Mouse (Mus musculus): ENCODE measurements at regions not wholly inside any gene's neighbourhood (a gene's known extent, or its start where the extent isn't known, plus 50 kb on each side); places are given as distances from the start of the nearest gene placed in this dataset.
A peak's percentile ranks its signal among the peaks of the same experiment; 100 is the strongest.

GRCm38 (mm10) chr8:97052436-97052835 is 1164.1 kb upstream of the Got2 start:
- Histone ChIP-seq H3K4me1 (ENCODE audit: control insufficient read depth, insufficient read depth, low read length) (no peaks in the 10 kb centered on the region), H3K79me2 (ENCODE audit: control insufficient read depth, insufficient read depth, low read length) (no peaks in the 10 kb centered on the region), H3K27ac (replicated peaks; ENCODE audit: insufficient read depth, low read depth, low read length) (no peak overlapping the region), H3K9ac (ENCODE audit: low read depth, low read length) (no peak overlapping the region), H3K4me3 (ENCODE audit: insufficient read depth, low read depth, low read length) (no peak overlapping the region), H3K27me3 (ENCODE audit: control insufficient read depth, insufficient read depth, low read length) (no peaks in the 10 kb centered on the region), H3K36me3 (ENCODE audit: control insufficient read depth, insufficient read depth, low read length) (no peaks in the 10 kb centered on the region)
- no peak for DNase-seq (ENCODE audit: extremely low read depth, low read depth, low spot score)
- TF ChIP-seq CTCF (IDR thresholded peaks at IDR 0.05; ENCODE audit: low read depth, low read length) (no peak), POLR2A (IDR thresholded peaks at IDR 0.05; ENCODE audit: extremely low read depth, insufficient read depth, low read length) (no peak)
- WGBS: 47% methylated on average over 1 of the region's 1 CpGs

DNA sequence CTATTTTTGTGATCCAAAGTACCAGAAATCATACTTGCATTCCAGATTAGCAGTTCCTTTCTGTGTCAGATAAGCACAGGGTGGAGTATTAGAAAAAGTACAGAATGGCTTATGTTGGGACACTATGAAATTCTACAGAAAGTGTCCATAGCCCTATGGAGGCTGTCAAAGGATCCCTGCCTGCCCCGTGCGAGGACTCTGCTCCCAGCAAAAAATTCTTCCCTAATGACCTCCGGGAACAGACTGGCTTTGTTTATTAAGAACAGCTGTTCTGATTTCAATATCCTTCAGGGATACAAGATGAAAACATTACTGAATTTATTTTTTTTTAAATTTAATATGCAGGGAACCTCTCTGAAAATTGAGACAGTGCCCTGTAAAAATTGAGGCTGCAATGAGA is 1151.4 kb upstream of the Got2 start:
- no peak overlapping the region for H3K27ac ChIP-seq (replicated peaks; ENCODE audit: insufficient read depth, low read depth, low read length)
- DNase-seq (ENCODE audit: extremely low read depth, low read depth, low spot score): no peak
- TF ChIP-seq POLR2A (IDR thresholded peaks at IDR 0.05; ENCODE audit: extremely low read depth, insufficient read depth, low read length) (no peak), CTCF (IDR thresholded peaks at IDR 0.05; ENCODE audit: low read depth, low read length) (no peak)
- H3K27me3 ChIP-seq (ENCODE audit: control insufficient read depth, insufficient read depth, low read length): no peaks in the 10 kb centered on the region
- no peaks in the 10 kb centered on the region for H3K79me2 ChIP-seq (ENCODE audit: control insufficient read depth, insufficient read depth, low read length)
- no peaks in the 10 kb centered on the region for H3K36me3 ChIP-seq (ENCODE audit: control insufficient read depth, insufficient read depth, low read length)
- no peaks in the 10 kb centered on the region for H3K4me1 ChIP-seq (ENCODE audit: control insufficient read depth, insufficient read depth, low read length)
- no peak overlapping the region for H3K4me3 ChIP-seq (ENCODE audit: insufficient read depth, low read depth, low read length)
- 84% methylated on average over 3 of the region's 3 CpGs for WGBS
- H3K9ac ChIP-seq (ENCODE audit: low read depth, low read length): no peak overlapping the region

- WGBS: 77% methylated on average over 5 of the region's 5 CpGs
- Histone ChIP-seq H3K4me1 (ENCODE audit: control insufficient read depth, insufficient read depth, low read length) (no peaks in the 10 kb centered on the region), H3K27me3 (ENCODE audit: control insufficient read depth, insufficient read depth, low read length) (no peaks in the 10 kb centered on the region), H3K9ac (ENCODE audit: low read depth, low read length) (no peak overlapping the region), H3K4me3 (ENCODE audit: insufficient read depth, low read depth, low read length) (no peak overlapping the region), H3K79me2 (ENCODE audit: control insufficient read depth, insufficient read depth, low read length) (no peaks in the 10 kb centered on the region), H3K36me3 (ENCODE audit: control insufficient read depth, insufficient read depth, low read length) (no peaks in the 10 kb centered on the region), H3K27ac (replicated peaks; ENCODE audit: insufficient read depth, low read depth, low read length) (no peak overlapping the region)
- no peak for DNase-seq (ENCODE audit: extremely low read depth, low read depth, low spot score)
- no peak for TF ChIP-seq CTCF (IDR thresholded peaks at IDR 0.05; ENCODE audit: low read depth, low read length)
- TF ChIP-seq POLR2A (IDR thresholded peaks at IDR 0.05; ENCODE audit: extremely low read depth, insufficient read depth, low read length): no peak
Observed at GRCm38 (mm10) chr8:97038854-97039253, 1150.5 kb upstream of the Got2 start.

GRCm38 (mm10) chr8:97032188-97032587 is 1143.8 kb upstream of the Got2 start:
- Histone ChIP-seq H3K27ac (replicated peaks; ENCODE audit: insufficient read depth, low read depth, low read length) (no peak overlapping the region), H3K36me3 (ENCODE audit: control insufficient read depth, insufficient read depth, low read length) (no peaks in the 10 kb centered on the region), H3K4me1 (ENCODE audit: control insufficient read depth, insufficient read depth, low read length) (no peaks in the 10 kb centered on the region), H3K27me3 (ENCODE audit: control insufficient read depth, insufficient read depth, low read length) (no peaks in the 10 kb centered on the region), H3K79me2 (ENCODE audit: control insufficient read depth, insufficient read depth, low read length) (no peaks in the 10 kb centered on the region), H3K9ac (ENCODE audit: low read depth, low read length) (no peak overlapping the region), H3K4me3 (ENCODE audit: insufficient read depth, low read depth, low read length) (no peak overlapping the region)
- DNase-seq (ENCODE audit: extremely low read depth, low read depth, low spot score): no peak
- TF ChIP-seq POLR2A (IDR thresholded peaks at IDR 0.05; ENCODE audit: extremely low read depth, insufficient read depth, low read length) (no peak), CTCF (IDR thresholded peaks at IDR 0.05; ENCODE audit: low read depth, low read length) (no peak)
- WGBS: 82% methylated on average over 4 of the region's 4 CpGs

DNA sequence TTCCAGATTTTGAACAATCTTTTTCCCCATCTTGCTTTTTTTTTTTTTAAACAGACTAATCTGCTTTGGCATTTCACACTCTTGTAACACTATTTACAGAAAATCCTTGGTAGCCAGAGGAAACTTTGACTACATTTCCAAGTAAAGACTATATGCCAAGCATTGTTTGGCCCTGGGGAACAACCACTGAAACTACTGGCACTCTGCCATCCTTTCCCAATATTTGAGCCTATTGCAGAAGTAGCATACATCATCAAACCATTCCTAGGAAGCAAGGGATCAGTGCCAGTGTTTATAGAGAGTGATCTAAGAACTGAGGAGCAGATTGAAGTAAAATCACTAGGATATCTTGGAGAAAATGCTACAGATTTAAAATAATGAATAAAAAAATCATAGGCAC is 1127.2 kb upstream of the Got2 start:
- Histone ChIP-seq H3K27ac (replicated peaks; ENCODE audit: insufficient read depth, low read depth, low read length) (no peak overlapping the region), H3K27me3 (ENCODE audit: control insufficient read depth, insufficient read depth, low read length) (no peaks in the 10 kb centered on the region), H3K9ac (ENCODE audit: low read depth, low read length) (no peak overlapping the region), H3K4me3 (ENCODE audit: insufficient read depth, low read depth, low read length) (no peak overlapping the region), H3K36me3 (ENCODE audit: control insufficient read depth, insufficient read depth, low read length) (no peaks in the 10 kb centered on the region), H3K79me2 (ENCODE audit: control insufficient read depth, insufficient read depth, low read length) (no peaks in the 10 kb centered on the region), H3K4me1 (ENCODE audit: control insufficient read depth, insufficient read depth, low read length) (no peaks in the 10 kb centered on the region)
- peak; percentile 13 for DNase-seq (ENCODE audit: extremely low read depth, low read depth, low spot score)
- TF ChIP-seq POLR2A (IDR thresholded peaks at IDR 0.05; ENCODE audit: extremely low read depth, insufficient read depth, low read length): no peak
- TF ChIP-seq CTCF (IDR thresholded peaks at IDR 0.05; ENCODE audit: low read depth, low read length): no peak

GRCm38 (mm10) chr8:97004131-97004530 is 1115.8 kb upstream of the Got2 start:
- Histone ChIP-seq H3K4me3 (ENCODE audit: insufficient read depth, low read depth, low read length) (no peak overlapping the region), H3K4me1 (ENCODE audit: control insufficient read depth, insufficient read depth, low read length) (no peaks in the 10 kb centered on the region), H3K27ac (replicated peaks; ENCODE audit: insufficient read depth, low read depth, low read length) (no peak overlapping the region), H3K27me3 (ENCODE audit: control insufficient read depth, insufficient read depth, low read length) (no peaks in the 10 kb centered on the region), H3K9ac (ENCODE audit: low read depth, low read length) (no peak overlapping the region), H3K36me3 (ENCODE audit: control insufficient read depth, insufficient read depth, low read length) (no peaks in the 10 kb centered on the region), H3K79me2 (ENCODE audit: control insufficient read depth, insufficient read depth, low read length) (no peaks in the 10 kb centered on the region)
- 47% methylated on average over 3 of the region's 3 CpGs for WGBS
- no peak for TF ChIP-seq POLR2A (IDR thresholded peaks at IDR 0.05; ENCODE audit: extremely low read depth, insufficient read depth, low read length)
- TF ChIP-seq CTCF (IDR thresholded peaks at IDR 0.05; ENCODE audit: low read depth, low read length): no peak
- DNase-seq (ENCODE audit: extremely low read depth, low read depth, low spot score): no peak

Measured in liver, adult 2 months (tissue).